Mouse (Mus musculus) liver, embryonic 14.5 days (tissue): ENCODE data around the gene Ccdc138.

Experiments
- CTCF ChIP-seq: IDR thresholded peaks from 2 replicates; pipeline ENCODE4 v1.5.1; 2016; ENCODE audit warnings: antibody characterized with exemption, low read depth, control low read depth
- EP300 ChIP-seq: IDR thresholded peaks from 2 replicates; pipeline ENCODE4 v1.6.1; 2016; ENCODE audit warnings: antibody characterized with exemption, low read depth

GRCm38 (mm10) chr10:58496732-58497131 lies 1.0 kb upstream of the Ccdc138 start:
- TF ChIP-seq EP300 = no peak
- no peak for TF ChIP-seq CTCF
